Mouse (Mus musculus): Measurements from ENCODE around the gene Smarcd1. TPM values are rescaled to one million over a fixed set of nuclear protein-coding genes. Genes with fewer than 3 reads are reported as not detected.

The Smarcd1 gene
- polyA plus RNA-seq, 1 experiment from 2014 or later, result 91.5 TPM

GRCm38 (mm10) chr15:99704881-99705280 is 3.0 kb downstream of the Smarcd1 start:
- Histone ChIP-seq H3K9me3 (replicated peaks) (no peaks in the 10 kb centered on the region), H3K4me3 (replicated peaks) (peak overlapping the region; percentile 84), H3K27ac (replicated peaks) (peak overlapping the region; percentile 98), H3K4me1 (peaks cover 36% of the 10 kb centered on the region), H3K9ac (replicated peaks) (peak overlapping the region; percentile 93; the same call in 1 of the 2 replicates), H3K36me3 (peaks cover 44% of the 10 kb centered on the region), H3K27me3 (replicated peaks) (no peaks in the 10 kb centered on the region), H3K4me2 (peak overlapping the region; percentile 82)
- ATAC-seq (ENCODE audit: low FRiP score), result no peak
- 7% methylated on average over 7 of the region's 7 CpGs for WGBS

DNA sequence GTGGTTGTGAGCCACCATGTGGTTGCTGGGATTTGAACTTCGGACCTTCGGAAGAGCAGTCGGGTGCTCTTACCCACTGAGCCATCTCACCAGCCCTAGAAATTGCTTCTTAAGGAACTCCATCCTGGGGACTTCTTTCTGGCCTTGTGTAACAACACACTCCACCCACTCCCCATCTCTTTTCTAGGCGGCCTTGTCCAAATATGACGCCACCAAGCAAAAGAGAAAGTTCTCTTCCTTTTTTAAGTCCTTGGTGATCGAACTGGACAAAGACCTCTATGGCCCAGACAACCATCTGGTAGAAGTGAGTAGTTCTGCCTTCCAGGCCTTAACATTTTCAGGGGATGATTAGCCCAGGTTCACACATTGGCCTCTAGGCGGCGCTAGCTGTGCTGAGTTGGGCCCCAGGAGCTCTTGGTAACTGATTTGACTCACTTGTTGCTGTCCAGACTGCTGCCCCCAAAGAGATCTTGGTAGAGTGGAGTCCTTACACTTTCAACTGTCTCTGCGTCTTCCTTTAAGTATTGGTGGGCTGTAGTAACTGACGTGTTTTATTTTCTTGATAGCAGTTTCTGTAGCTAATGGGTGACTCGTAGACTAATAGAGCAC is 3.6 kb downstream of the Smarcd1 start, which contains the start of gene Gm17349:
Gm17349 (minus strand) TSS at position 51 of the 609 bp plus-strand sequence.
- Histone ChIP-seq H3K36me3 (peaks cover 49% of the 10 kb centered on the region), H3K27me3 (replicated peaks) (no peaks in the 10 kb centered on the region), H3K4me2 (peak within 1 kb of the TSS; percentile 82), H3K27ac (replicated peaks) (peak within 1 kb of the TSS; percentile 98), H3K9ac (replicated peaks) (peak within 1 kb of the TSS; percentile 93), H3K4me1 (peaks cover 36% of the 10 kb centered on the region), H3K4me3 (replicated peaks) (peak within 1 kb of the TSS; percentile 84), H3K9me3 (replicated peaks) (no peaks in the 10 kb centered on the region)
- WGBS, result 66% methylated on average over 11 of the region's 11 CpGs
- no peak for ATAC-seq (ENCODE audit: low FRiP score)

GRCm38 (mm10) chr15:99708176-99708575 is 6.2 kb downstream of the Smarcd1 start:
- Histone ChIP-seq H3K9ac (replicated peaks) (no peak overlapping the region), H3K27ac (replicated peaks) (no peak overlapping the region), H3K27me3 (replicated peaks) (no peaks in the 10 kb centered on the region), H3K4me2 (no peak overlapping the region), H3K9me3 (replicated peaks) (no peaks in the 10 kb centered on the region), H3K4me1 (peaks cover 23% of the 10 kb centered on the region), H3K36me3 (peaks cover 75% of the 10 kb centered on the region), H3K4me3 (replicated peaks) (no peak overlapping the region)
- WGBS, result 97% methylated on average over 13 of the region's 13 CpGs
- ATAC-seq (ENCODE audit: low FRiP score), result no peak

GRCm38 (mm10) chr15:99710221-99711190 is 8.6 kb downstream of the Smarcd1 start:
- Histone ChIP-seq H3K27me3 (replicated peaks) (no peaks in the 10 kb centered on the region), H3K4me1 (peaks cover 21% of the 10 kb centered on the region), H3K36me3 (peaks cover 83% of the 10 kb centered on the region), H3K4me3 (replicated peaks) (no peak overlapping the region), H3K9ac (replicated peaks) (no peak overlapping the region), H3K4me2 (no peak overlapping the region), H3K9me3 (replicated peaks) (no peaks in the 10 kb centered on the region), H3K27ac (replicated peaks) (no peak overlapping the region)
- ATAC-seq (ENCODE audit: low FRiP score), result no peak
- 92% methylated on average over 10 of the region's 10 CpGs for WGBS

GRCm38 (mm10) chr15:99711491-99711890 is 9.6 kb downstream of the Smarcd1 start:
- Histone ChIP-seq H3K9ac (replicated peaks) (no peak overlapping the region), H3K27ac (replicated peaks) (no peak overlapping the region), H3K4me2 (no peak overlapping the region), H3K27me3 (replicated peaks) (no peaks in the 10 kb centered on the region), H3K36me3 (peaks cover 75% of the 10 kb centered on the region), H3K4me3 (replicated peaks) (no peak overlapping the region), H3K9me3 (replicated peaks) (no peaks in the 10 kb centered on the region), H3K4me1 (peaks cover 29% of the 10 kb centered on the region)
- WGBS, result 71% methylated on average over 3 of the region's 3 CpGs
- ATAC-seq (ENCODE audit: low FRiP score), result no peak

DNA sequence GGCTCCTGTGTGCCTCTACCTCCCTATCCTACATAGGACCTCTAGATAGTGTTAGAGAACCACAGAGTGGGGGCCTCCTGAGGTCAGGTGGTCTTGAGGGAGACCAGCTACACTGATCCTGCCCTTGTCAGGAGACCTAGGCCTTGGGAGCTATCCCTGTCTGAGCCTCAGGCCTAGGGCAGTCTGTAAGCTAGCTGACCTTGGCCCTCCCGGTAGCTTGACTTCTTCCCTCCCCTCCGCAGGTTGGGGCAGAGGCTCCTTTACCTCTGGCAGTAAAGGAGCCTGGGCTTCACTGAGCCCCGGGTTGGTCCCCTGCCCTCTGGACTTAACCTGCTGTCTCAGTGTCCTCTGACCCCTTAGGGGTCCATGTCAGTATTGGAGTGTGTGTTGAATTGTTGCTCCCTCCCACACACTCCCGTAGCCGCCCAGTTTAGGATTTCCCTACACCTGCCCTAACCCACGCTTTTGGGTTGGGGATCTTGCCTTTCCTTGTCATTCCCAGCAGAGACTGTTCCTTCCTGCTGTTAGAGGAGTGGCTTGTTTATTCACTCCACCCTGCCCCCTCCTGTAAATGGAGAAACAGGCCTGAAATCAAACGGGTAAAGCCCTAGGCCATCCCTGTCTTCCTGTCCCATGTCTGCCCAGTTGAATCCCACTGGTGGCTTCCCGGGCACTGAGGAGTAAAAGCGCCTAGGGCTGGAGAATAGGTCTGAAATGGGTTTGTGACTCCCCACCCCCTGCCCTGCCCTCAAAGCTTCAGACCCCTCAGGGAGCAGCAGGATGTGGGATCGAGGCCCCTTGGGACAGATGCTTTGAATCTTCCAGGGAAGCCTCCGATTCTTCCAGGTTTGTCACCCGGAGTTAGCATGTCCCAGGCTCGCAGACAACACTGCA is 11.0 kb downstream of the Smarcd1 start:
- ATAC-seq (ENCODE audit: low FRiP score), result no peak
- peaks cover 63% of the 10 kb centered on the region for H3K36me3 ChIP-seq
- H3K27me3 ChIP-seq (replicated peaks), result no peaks in the 10 kb centered on the region
- no peaks in the 10 kb centered on the region for H3K9me3 ChIP-seq (replicated peaks)
- H3K9ac ChIP-seq (replicated peaks), result no peak overlapping the region
- H3K4me3 ChIP-seq (replicated peaks), result no peak overlapping the region
- H3K4me2 ChIP-seq, result no peak overlapping the region
- peaks cover 42% of the 10 kb centered on the region for H3K4me1 ChIP-seq
- WGBS, result 64% methylated on average over 13 of the region's 13 CpGs
- H3K27ac ChIP-seq (replicated peaks), result 0 out of 2 replicates have a peak overlapping the region, but pooled peaks have one; percentile 48

DNA sequence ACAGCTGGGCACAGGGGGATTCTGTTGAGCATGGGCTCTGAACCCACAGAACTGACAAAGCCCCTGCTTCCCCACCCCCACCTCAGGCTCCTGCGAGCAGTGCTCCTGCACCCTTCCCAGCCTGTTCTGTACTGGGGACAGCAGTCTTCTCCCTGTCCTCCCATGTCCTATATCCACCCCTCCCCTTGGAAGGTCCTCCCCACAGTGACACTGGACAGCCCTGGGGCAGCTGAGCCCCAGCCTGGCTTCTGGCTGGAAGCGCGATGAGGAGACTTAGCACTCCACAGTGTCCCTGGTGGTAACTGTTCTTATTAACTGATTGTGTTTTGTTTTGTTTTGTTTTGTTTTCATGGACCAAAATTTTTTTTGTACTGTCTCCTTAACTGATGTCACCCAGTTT is 11.6 kb downstream of the Smarcd1 start:
- peaks cover 57% of the 10 kb centered on the region for H3K36me3 ChIP-seq
- no peak for ATAC-seq (ENCODE audit: low FRiP score)
- no peak overlapping the region for H3K4me2 ChIP-seq
- H3K4me1 ChIP-seq, result peaks cover 43% of the 10 kb centered on the region
- H3K27me3 ChIP-seq (replicated peaks), result no peaks in the 10 kb centered on the region
- no peak overlapping the region for H3K9ac ChIP-seq (replicated peaks)
- 0 out of 2 replicates have a peak overlapping the region, but pooled peaks have one; percentile 48 for H3K27ac ChIP-seq (replicated peaks)
- H3K9me3 ChIP-seq (replicated peaks), result no peaks in the 10 kb centered on the region
- no peak overlapping the region for H3K4me3 ChIP-seq (replicated peaks)
- 75% methylated on average over 3 of the region's 3 CpGs for WGBS

- 47% methylated on average over 4 of the region's 4 CpGs for WGBS
- Histone ChIP-seq H3K4me1 (peaks cover 43% of the 10 kb centered on the region), H3K27me3 (replicated peaks) (no peaks in the 10 kb centered on the region), H3K27ac (replicated peaks) (peak overlapping the region; percentile 76; the same call in 1 of the 2 replicates), H3K9me3 (replicated peaks) (no peaks in the 10 kb centered on the region), H3K4me2 (no peak overlapping the region), H3K9ac (replicated peaks) (no peak overlapping the region), H3K36me3 (peaks cover 50% of the 10 kb centered on the region), H3K4me3 (replicated peaks) (no peak overlapping the region)
- ATAC-seq (ENCODE audit: low FRiP score), result no peak
These were observed 12.3 kb downstream of the Smarcd1 start for GRCm38 (mm10) chr15:99714206-99714605.

- H3K27me3 ChIP-seq (replicated peaks), result no peaks in the 10 kb centered on the region
- no peak overlapping the region for H3K4me3 ChIP-seq (replicated peaks)
- H3K4me2 ChIP-seq, result no peak overlapping the region
- no peak overlapping the region for H3K9ac ChIP-seq (replicated peaks)
- H3K4me1 ChIP-seq, result peaks cover 43% of the 10 kb centered on the region
- H3K27ac ChIP-seq (replicated peaks), result peak overlapping the region; percentile 76
- ATAC-seq (ENCODE audit: low FRiP score), result peak; percentile 39; the same call in 1 of the 2 replicates
- no peaks in the 10 kb centered on the region for H3K9me3 ChIP-seq (replicated peaks)
- WGBS, result 59% methylated on average over 7 of the region's 7 CpGs
- peaks cover 44% of the 10 kb centered on the region for H3K36me3 ChIP-seq
These were observed 12.9 kb downstream of the Smarcd1 start for GRCm38 (mm10) chr15:99714858-99715257.

DNA sequence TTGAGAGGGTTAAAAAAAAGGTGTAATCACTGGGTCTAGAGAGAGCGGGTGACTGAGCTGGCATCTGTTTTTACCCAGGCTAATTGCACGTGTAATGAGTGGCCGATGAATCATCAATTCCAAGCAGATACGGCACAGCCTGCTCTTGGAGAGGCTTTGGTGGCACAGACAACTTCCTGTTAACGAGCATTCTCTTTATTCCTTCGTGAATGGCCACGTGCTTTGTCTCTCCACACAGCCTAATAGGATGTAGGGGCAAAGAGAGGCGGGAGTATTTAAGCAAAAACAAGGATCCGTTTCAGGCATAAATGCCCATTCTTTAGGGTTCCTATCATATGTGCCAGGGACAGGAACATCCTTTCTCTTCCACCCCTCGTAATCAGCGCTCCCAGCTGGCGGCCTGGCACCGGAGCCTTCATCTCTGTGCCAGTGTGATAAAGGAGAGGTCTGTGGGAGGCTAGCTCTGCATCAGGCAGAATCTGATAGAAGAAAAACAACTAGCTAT is 13.5 kb downstream of the Smarcd1 start:
- Histone ChIP-seq H3K27me3 (replicated peaks) (no peaks in the 10 kb centered on the region), H3K4me2 (no peak overlapping the region), H3K27ac (replicated peaks) (peak overlapping the region; percentile 76), H3K9me3 (replicated peaks) (no peaks in the 10 kb centered on the region), H3K4me3 (replicated peaks) (no peak overlapping the region), H3K4me1 (peaks cover 43% of the 10 kb centered on the region), H3K9ac (replicated peaks) (no peak overlapping the region), H3K36me3 (peaks cover 39% of the 10 kb centered on the region)
- peak; percentile 25; the same call in 1 of the 2 replicates for ATAC-seq (ENCODE audit: low FRiP score)
- 36% methylated on average over 13 of the region's 13 CpGs for WGBS
